Mouse (Mus musculus): ENCODE results near the gene Eif4e2. TPM values are rescaled to one million over a fixed set of nuclear protein-coding genes. Genes with fewer than 3 reads are reported as not detected.
A peak's percentile ranks its signal among the peaks of the same experiment; 100 is the strongest.

Gene Eif4e2
- polyA plus RNA-seq, 1 experiment = 221 TPM

- Histone ChIP-seq H3K27me3 (ENCODE audit: control insufficient read depth, insufficient read depth, insufficient read length) (no peaks in the 10 kb centered on the region), H3K36me3 (ENCODE audit: control insufficient read depth, insufficient read depth) (no peaks in the 10 kb centered on the region), H3K79me2 (ENCODE audit: control insufficient read depth, insufficient read depth) (peaks cover 12% of the 10 kb centered on the region), H3K4me2 (ENCODE audit: low read depth) (peak within 1 kb of the TSS; percentile 83), H3ac (ENCODE audit: control insufficient read depth, insufficient read length) (no peak within 1 kb of the TSS), H3K4me3 (peak within 1 kb of the TSS; percentile 32)
- TF ChIP-seq E2F4 (IDR thresholded peaks at IDR 0.05; ENCODE audit: insufficient read depth) = no peak
- peak; percentile 39 for TF ChIP-seq TCF12 (IDR thresholded peaks at IDR 0.05; ENCODE audit: insufficient read depth, poor library complexity, severe bottlenecking)
- peak; percentile 13 to 96 (median 78) for TF ChIP-seq MYOG (IDR thresholded peaks at IDR 0.05; ENCODE audit: control insufficient read depth in 1 of 3, insufficient read depth in 1 of 3, insufficient read length in 2 of 3, low read depth in 2 of 3)
- peak in 2 of 3 experiments; percentile 77 to 91 for TF ChIP-seq MYOD1 (IDR thresholded peaks at IDR 0.05; ENCODE audit: control insufficient read depth in 1 of 3, insufficient read length in 2 of 3, low read depth in 2 of 3)
- peak; percentile 18 for TF ChIP-seq POLR2A (IDR thresholded peaks at IDR 0.05; ENCODE audit: insufficient read length, low read depth)
- TF ChIP-seq USF1 (IDR thresholded peaks at IDR 0.05; ENCODE audit: low read depth) = peak; percentile 38
- TF ChIP-seq REST (IDR thresholded peaks at IDR 0.05; ENCODE audit: insufficient read depth, insufficient read length) = no peak
- TF ChIP-seq POLR2AphosphoS2 (IDR thresholded peaks at IDR 0.05; ENCODE audit: insufficient read length, low read depth) = peak; percentile 50
- no peak for TF ChIP-seq CEBPB (IDR thresholded peaks at IDR 0.05; ENCODE audit: insufficient read depth, poor library complexity, severe bottlenecking)
- TF ChIP-seq MAX (IDR thresholded peaks at IDR 0.05; ENCODE audit: low read depth) = no peak
- TF ChIP-seq SRF (IDR thresholded peaks at IDR 0.05; ENCODE audit: control insufficient read depth, insufficient read length, low read depth) = no peak
- TF ChIP-seq TCF3 (IDR thresholded peaks at IDR 0.05; ENCODE audit: insufficient read length, low read depth) = peak; percentile 37
Measured at GRCm38 (mm10) chr1:87204465-87204864, 9.2 kb upstream of the Eif4e2 start, which contains the start of gene Chrng. TSS of gene Chrng (plus strand) at chr1:87204657.

- Histone ChIP-seq H3K4me3 (peak overlapping the region; percentile 32), H3K27me3 (ENCODE audit: control insufficient read depth, insufficient read depth, insufficient read length) (no peaks in the 10 kb centered on the region), H3ac (ENCODE audit: control insufficient read depth, insufficient read length) (no peak overlapping the region), H3K79me2 (ENCODE audit: control insufficient read depth, insufficient read depth) (peaks cover 12% of the 10 kb centered on the region), H3K36me3 (ENCODE audit: control insufficient read depth, insufficient read depth) (no peaks in the 10 kb centered on the region), H3K4me2 (ENCODE audit: low read depth) (peak overlapping the region; percentile 83)
- no peak for TF ChIP-seq POLR2AphosphoS2 (IDR thresholded peaks at IDR 0.05; ENCODE audit: insufficient read length, low read depth)
- TF ChIP-seq CEBPB (IDR thresholded peaks at IDR 0.05; ENCODE audit: insufficient read depth, poor library complexity, severe bottlenecking) = no peak
- no peak for TF ChIP-seq REST (IDR thresholded peaks at IDR 0.05; ENCODE audit: insufficient read depth, insufficient read length)
- no peak for TF ChIP-seq TCF3 (IDR thresholded peaks at IDR 0.05; ENCODE audit: insufficient read length, low read depth)
- TF ChIP-seq POLR2A (IDR thresholded peaks at IDR 0.05; ENCODE audit: insufficient read length, low read depth) = peak; percentile 21
Measured at GRCm38 (mm10) chr1:87205038-87205437, 8.7 kb upstream of the Eif4e2 start.

GRCm38 (mm10) chr1:87205502-87205901 is 8.2 kb upstream of the Eif4e2 start:
- H3K36me3 ChIP-seq (ENCODE audit: control insufficient read depth, insufficient read depth) = no peaks in the 10 kb centered on the region
- TF ChIP-seq MYOD1 (IDR thresholded peaks at IDR 0.05; ENCODE audit: control insufficient read depth in 1 of 3, insufficient read length in 2 of 3, low read depth in 2 of 3) (peak; percentile 98 to 99 (median 99)), TCF3 (IDR thresholded peaks at IDR 0.05; ENCODE audit: insufficient read length, low read depth) (peak; percentile 99), POLR2AphosphoS2 (IDR thresholded peaks at IDR 0.05; ENCODE audit: insufficient read length, low read depth) (no peak), MYOG (IDR thresholded peaks at IDR 0.05; ENCODE audit: control insufficient read depth in 1 of 3, insufficient read depth in 1 of 3, insufficient read length in 2 of 3, low read depth in 2 of 3) (peak; percentile 99 to 100 (median 99)), TCF12 (IDR thresholded peaks at IDR 0.05; ENCODE audit: insufficient read depth, poor library complexity, severe bottlenecking) (peak; percentile 100), POLR2A (IDR thresholded peaks at IDR 0.05; ENCODE audit: insufficient read length, low read depth) (peak; percentile 49), MAX (IDR thresholded peaks at IDR 0.05; ENCODE audit: low read depth) (no peak)
- no peak overlapping the region for H3ac ChIP-seq (ENCODE audit: control insufficient read depth, insufficient read length)
- peak overlapping the region; percentile 32 for H3K4me3 ChIP-seq
- peaks cover 12% of the 10 kb centered on the region for H3K79me2 ChIP-seq (ENCODE audit: control insufficient read depth, insufficient read depth)
- no peaks in the 10 kb centered on the region for H3K27me3 ChIP-seq (ENCODE audit: control insufficient read depth, insufficient read depth, insufficient read length)
- peak overlapping the region; percentile 83 for H3K4me2 ChIP-seq (ENCODE audit: low read depth)

- Histone ChIP-seq H3K4me3 (peak overlapping the region; percentile 32), H3K36me3 (ENCODE audit: control insufficient read depth, insufficient read depth) (no peaks in the 10 kb centered on the region), H3K27me3 (ENCODE audit: control insufficient read depth, insufficient read depth, insufficient read length) (no peaks in the 10 kb centered on the region), H3K79me2 (ENCODE audit: control insufficient read depth, insufficient read depth) (peaks cover 12% of the 10 kb centered on the region), H3K4me2 (ENCODE audit: low read depth) (peak overlapping the region; percentile 83), H3ac (ENCODE audit: control insufficient read depth, insufficient read length) (peak overlapping the region; percentile 1)
- no peak for TF ChIP-seq TCF3 (IDR thresholded peaks at IDR 0.05; ENCODE audit: insufficient read length, low read depth)
- peak; percentile 20 for TF ChIP-seq POLR2A (IDR thresholded peaks at IDR 0.05; ENCODE audit: insufficient read length, low read depth)
- peak; percentile 30 for TF ChIP-seq POLR2AphosphoS2 (IDR thresholded peaks at IDR 0.05; ENCODE audit: insufficient read length, low read depth)
- no peak for TF ChIP-seq E2F4 (IDR thresholded peaks at IDR 0.05; ENCODE audit: insufficient read depth)
- TF ChIP-seq MYOG (IDR thresholded peaks at IDR 0.05; ENCODE audit: control insufficient read depth in 1 of 3, insufficient read depth in 1 of 3, insufficient read length in 2 of 3, low read depth in 2 of 3) = peak in 1 of 3 experiments; percentile 5
- TF ChIP-seq CEBPB (IDR thresholded peaks at IDR 0.05; ENCODE audit: insufficient read depth, poor library complexity, severe bottlenecking) = no peak
Measured at GRCm38 (mm10) chr1:87206339-87206738, 7.4 kb upstream of the Eif4e2 start.

- TF ChIP-seq TCF12 (IDR thresholded peaks at IDR 0.05; ENCODE audit: insufficient read depth, poor library complexity, severe bottlenecking) (no peak), USF1 (IDR thresholded peaks at IDR 0.05; ENCODE audit: low read depth) (peak; percentile 18)
- Histone ChIP-seq H3K79me2 (ENCODE audit: control insufficient read depth, insufficient read depth) (peaks cover 30% of the 10 kb centered on the region), H3K4me3 (no peak overlapping the region), H3K4me2 (ENCODE audit: low read depth) (peak overlapping the region; percentile 26), H3ac (ENCODE audit: control insufficient read depth, insufficient read length) (no peak overlapping the region), H3K27me3 (ENCODE audit: control insufficient read depth, insufficient read depth, insufficient read length) (no peaks in the 10 kb centered on the region), H3K36me3 (ENCODE audit: control insufficient read depth, insufficient read depth) (peaks cover 1% of the 10 kb centered on the region)
Measured at GRCm38 (mm10) chr1:87211431-87211830, 2.3 kb upstream of the Eif4e2 start.
